Mouse (Mus musculus): ENCODE results near the gene Ctf2. TPM values are rescaled to one million over a fixed set of nuclear protein-coding genes. Genes with fewer than 3 reads are reported as not detected.

Gene Ctf2
- polyA plus RNA-seq, 1 experiment from 2014 or later = 0.26 TPM

DNA sequence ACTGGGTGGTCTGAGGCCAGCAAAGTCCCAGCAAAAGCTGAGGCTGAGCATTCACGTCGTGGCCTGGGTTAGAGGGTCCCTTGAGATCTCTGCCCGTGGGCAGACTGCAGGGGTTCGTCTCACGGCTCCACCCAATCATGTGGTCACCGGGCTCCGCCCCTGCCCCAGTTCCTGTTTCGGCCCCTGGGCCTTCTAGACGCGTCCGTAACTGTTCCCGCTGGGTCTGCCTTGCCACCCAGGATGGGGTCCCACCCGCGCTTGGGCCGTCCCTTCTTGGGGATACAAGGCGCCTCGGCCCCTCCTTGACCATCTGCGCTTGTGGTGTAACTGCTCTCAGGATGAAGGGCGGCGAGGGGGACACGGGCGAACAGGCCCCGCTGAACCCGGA lies 37.7 kb upstream of the Ctf2 start, which contains the start of gene Orai3:
Gene Orai3 (plus strand): TSS at position 165 of the 388 bp plus-strand sequence.
- peaks cover 23% of the 10 kb centered on the region for H3K36me3 ChIP-seq
- H3K4me1 ChIP-seq = peaks cover 23% of the 10 kb centered on the region
- H3K9me3 ChIP-seq = no peaks in the 10 kb centered on the region
- H3K27me3 ChIP-seq (replicated peaks) = no peaks in the 10 kb centered on the region
- under 1% methylated on average over 24 of the region's 24 CpGs for WGBS
- H3K4me3 ChIP-seq (replicated peaks) = peak within 1 kb of the TSS; percentile 67
- H3K9ac ChIP-seq = peak within 1 kb of the TSS; percentile 67
- peak within 1 kb of the TSS; percentile 80 for H3K4me2 ChIP-seq
- ATAC-seq (ENCODE audit: insufficient read depth, low FRiP score, low read depth) = peak; percentile 76
- H3K27ac ChIP-seq = peak within 1 kb of the TSS; percentile 97

DNA sequence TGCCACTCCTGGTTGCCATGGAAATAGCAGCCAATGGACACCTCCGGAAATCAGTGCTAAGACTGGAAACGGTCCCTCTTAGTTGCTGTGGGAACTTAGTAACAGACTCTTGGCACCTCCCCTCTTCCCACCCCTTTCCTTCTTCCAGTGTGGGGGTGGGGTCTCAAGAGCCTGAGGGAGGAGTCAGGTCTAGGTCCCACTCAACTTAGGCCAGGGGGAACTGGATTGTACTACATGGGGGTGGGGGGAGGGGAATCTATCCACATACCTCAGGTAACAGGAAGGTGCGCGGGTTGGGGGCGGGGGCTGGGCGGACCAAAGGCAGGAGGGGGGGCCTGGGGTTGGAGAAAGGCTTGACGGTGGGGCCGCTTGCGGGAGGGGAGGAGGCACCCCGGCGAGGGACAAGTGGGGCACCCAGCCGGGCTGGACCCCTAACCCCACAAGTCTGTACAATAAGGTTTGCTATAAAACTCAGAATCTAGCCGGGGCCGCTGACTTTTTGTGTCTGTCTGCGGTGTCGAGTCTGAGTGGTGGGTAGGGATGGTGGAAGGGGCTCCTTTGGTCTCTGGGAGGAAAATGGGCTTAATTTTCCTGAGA lies 37.1 kb upstream of the Ctf2 start:
- Histone ChIP-seq H3K36me3 (peaks cover 27% of the 10 kb centered on the region), H3K9me3 (no peaks in the 10 kb centered on the region), H3K4me3 (replicated peaks) (peak overlapping the region; percentile 67), H3K4me1 (peaks cover 22% of the 10 kb centered on the region), H3K27ac (peak overlapping the region; percentile 97), H3K4me2 (peak overlapping the region; percentile 80), H3K9ac (peak overlapping the region; percentile 67; the same call in 1 of the 2 replicates), H3K27me3 (replicated peaks) (no peaks in the 10 kb centered on the region)
- WGBS = under 1% methylated on average over 16 of the region's 16 CpGs
- peak; percentile 83 for ATAC-seq (ENCODE audit: insufficient read depth, low FRiP score, low read depth)

DNA sequence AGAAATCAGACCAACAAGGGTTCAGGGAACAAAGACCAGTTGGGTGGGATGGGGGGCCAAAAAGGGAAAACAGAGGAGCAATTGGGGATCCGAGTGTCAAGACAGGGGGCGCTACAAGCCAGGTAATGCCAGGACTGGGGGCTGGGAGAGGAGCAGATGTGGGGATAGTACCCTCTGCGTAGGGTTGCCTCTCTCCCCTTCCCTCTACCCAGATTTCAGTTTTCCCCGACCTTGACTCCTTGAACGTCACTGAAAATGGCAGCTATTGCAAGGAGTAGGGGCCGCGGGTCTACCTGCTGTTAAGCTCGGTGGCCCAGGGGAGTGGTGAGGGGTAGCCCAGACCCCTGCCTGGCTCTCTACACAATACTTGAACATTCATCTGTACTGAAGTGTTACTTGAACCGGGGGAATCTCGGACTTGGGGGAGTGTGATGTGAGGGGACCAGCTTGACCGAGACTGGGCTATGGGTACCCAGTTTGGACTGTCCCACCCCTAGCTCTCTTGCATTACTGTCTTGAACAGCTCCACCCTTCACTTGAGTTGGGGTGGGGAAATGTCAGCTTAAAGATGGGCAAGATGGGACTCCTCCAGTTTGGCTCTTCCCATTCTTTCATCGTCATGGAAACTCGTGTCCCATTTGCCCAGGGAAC lies 36.5 kb upstream of the Ctf2 start:
- Histone ChIP-seq H3K9me3 (no peaks in the 10 kb centered on the region), H3K27ac (peak overlapping the region; percentile 57; the same call in 1 of the 2 replicates), H3K4me1 (peaks cover 18% of the 10 kb centered on the region), H3K4me2 (peak overlapping the region; percentile 80; the same call in 1 of the 2 replicates), H3K4me3 (replicated peaks) (peak overlapping the region; percentile 67; the same call in 1 of the 2 replicates), H3K9ac (no peak overlapping the region), H3K27me3 (replicated peaks) (no peaks in the 10 kb centered on the region), H3K36me3 (peaks cover 34% of the 10 kb centered on the region)
- 45% methylated on average over 13 of the region's 13 CpGs for WGBS
- no peak; the same call in 1 of the 2 replicates for ATAC-seq (ENCODE audit: insufficient read depth, low FRiP score, low read depth)

DNA sequence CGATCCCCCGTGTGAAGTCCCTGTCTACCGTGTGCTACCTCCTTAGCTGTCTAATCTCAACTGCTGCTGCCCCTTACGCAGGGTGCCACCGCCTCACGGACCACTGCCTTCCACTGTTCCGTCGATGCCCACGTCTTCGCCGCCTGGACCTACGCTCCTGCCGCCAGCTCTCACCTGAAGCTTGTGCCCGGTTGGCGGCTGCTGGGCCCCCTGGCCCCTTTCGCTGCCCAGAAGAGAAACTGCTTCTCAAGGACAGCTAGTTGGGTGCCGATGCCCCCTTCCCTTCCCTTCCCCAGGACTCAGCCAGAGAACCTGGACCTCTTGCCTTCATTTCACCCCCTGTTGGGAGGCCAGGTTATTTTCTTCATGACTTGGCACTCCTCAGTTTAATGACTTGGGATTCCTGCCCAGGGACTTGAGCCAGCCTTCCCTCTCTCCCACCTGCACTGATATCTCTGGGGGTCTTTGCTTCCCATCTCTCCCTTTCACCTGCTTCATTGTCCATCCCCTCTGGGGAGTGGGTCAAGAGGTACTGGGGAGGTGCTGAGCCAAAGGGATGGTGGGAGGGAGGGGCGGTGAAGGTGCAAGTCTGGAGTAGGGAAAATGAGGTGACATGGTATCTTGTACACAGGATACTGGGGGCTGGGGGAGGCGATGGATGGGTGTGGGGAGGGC lies 35.8 kb upstream of the Ctf2 start:
- Histone ChIP-seq H3K4me3 (replicated peaks) (no peak overlapping the region), H3K27ac (no peak overlapping the region), H3K36me3 (peaks cover 38% of the 10 kb centered on the region), H3K9me3 (no peaks in the 10 kb centered on the region), H3K4me2 (peak overlapping the region; percentile 80), H3K4me1 (peaks cover 18% of the 10 kb centered on the region), H3K9ac (no peak overlapping the region), H3K27me3 (replicated peaks) (no peaks in the 10 kb centered on the region)
- no peak for ATAC-seq (ENCODE audit: insufficient read depth, low FRiP score, low read depth)
- WGBS = 90% methylated on average over 19 of the region's 19 CpGs

DNA sequence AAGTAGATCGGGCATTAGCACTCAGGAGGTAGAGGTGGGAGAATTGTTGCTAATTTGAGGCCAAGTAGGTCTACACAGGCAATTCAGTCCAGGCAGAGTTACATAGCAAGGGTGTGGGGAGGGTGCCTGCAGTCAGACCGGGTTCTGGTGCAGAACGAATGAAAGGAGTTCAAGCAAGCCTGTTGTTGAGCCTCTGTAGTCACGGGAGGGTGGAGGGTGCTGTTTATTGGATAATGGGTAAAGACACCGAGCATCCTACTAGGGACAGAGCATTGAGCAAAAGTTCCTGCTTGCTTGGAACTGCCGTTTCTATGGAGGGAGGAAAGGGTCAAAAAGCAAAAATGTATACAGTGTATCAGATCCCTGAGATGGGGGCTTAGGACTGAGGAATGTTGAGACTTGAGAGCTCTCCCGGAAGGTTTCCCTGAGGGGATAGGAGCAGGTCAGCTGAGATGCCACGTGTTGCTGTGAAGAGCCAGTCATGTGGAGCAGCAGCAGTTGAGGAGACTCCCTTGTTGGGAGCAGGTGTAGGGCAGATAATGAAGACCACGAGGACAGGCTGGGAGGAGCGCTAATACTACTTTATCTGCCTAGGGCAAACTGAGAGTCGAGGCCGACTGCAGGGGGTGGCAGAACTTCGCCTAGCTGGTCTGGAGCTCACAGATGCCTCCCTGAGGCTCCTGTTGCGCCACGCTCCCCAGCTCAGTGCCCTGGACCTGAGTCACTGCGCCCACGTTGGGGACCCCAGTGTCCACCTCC lies 35.1 kb upstream of the Ctf2 start:
- Histone ChIP-seq H3K9ac (no peak overlapping the region), H3K36me3 (peaks cover 43% of the 10 kb centered on the region), H3K4me2 (no peak overlapping the region), H3K27me3 (replicated peaks) (no peaks in the 10 kb centered on the region), H3K4me1 (peaks cover 18% of the 10 kb centered on the region), H3K4me3 (replicated peaks) (no peak overlapping the region), H3K9me3 (no peaks in the 10 kb centered on the region), H3K27ac (no peak overlapping the region)
- WGBS = 75% methylated on average over 17 of the region's 17 CpGs
- peak; percentile 40; the same call in 1 of the 2 replicates for ATAC-seq (ENCODE audit: insufficient read depth, low FRiP score, low read depth)

DNA sequence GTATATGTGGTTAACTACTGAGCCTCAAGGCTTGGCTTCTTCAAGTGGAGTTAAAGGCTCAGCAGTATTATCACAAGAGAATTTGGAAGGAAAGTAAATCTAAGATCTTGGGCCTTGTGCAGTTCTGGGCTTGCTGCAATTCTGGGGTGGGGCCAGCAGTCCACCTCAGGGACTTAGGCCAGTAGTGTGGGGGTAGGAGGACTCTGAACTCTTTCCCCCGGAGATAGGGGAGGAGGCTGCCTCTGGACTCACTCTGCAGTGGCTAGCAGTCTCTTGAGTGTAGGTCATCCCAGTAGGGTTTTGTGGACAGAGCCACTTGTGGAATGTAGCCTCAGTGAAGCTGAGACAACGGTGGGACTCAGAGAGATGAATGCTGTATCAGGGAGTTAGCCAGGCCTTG lies 33.8 kb upstream of the Ctf2 start:
- Histone ChIP-seq H3K9me3 (no peaks in the 10 kb centered on the region), H3K4me1 (peaks cover 13% of the 10 kb centered on the region), H3K9ac (no peak overlapping the region), H3K36me3 (peaks cover 43% of the 10 kb centered on the region), H3K27me3 (replicated peaks) (no peaks in the 10 kb centered on the region), H3K4me3 (replicated peaks) (no peak overlapping the region), H3K27ac (no peak overlapping the region), H3K4me2 (no peak overlapping the region)
- ATAC-seq (ENCODE audit: insufficient read depth, low FRiP score, low read depth) = no peak
- 83% methylated on average over 2 of the region's 2 CpGs for WGBS

DNA sequence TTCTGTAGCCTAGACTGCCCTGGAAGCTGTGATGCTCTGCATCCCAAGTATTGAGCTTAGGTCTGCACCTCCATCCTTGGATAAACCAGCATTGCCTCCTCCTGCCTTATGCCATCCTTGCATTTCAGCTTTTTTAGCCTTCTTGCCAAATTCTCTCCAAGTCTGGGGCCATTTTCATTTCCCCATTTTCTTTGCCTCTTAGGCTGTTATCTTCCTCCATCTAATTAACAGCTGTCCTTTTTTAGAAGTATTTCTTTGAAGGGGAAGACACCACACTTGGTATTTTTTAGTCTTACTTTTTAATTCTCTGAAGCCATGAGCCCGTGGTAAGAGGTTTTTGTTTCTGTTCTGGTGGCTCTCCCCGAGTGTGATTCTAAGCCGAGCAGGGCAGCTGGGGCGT lies 31.7 kb upstream of the Ctf2 start:
- H3K36me3 ChIP-seq = peaks cover 43% of the 10 kb centered on the region
- 87% methylated on average over 4 of the region's 4 CpGs for WGBS
- H3K4me2 ChIP-seq = no peak overlapping the region
- H3K4me3 ChIP-seq (replicated peaks) = no peak overlapping the region
- no peak overlapping the region for H3K27ac ChIP-seq
- H3K9ac ChIP-seq = no peak overlapping the region
- peaks cover 9% of the 10 kb centered on the region for H3K4me1 ChIP-seq
- H3K9me3 ChIP-seq = no peaks in the 10 kb centered on the region
- H3K27me3 ChIP-seq (replicated peaks) = no peaks in the 10 kb centered on the region
- no peak for ATAC-seq (ENCODE audit: insufficient read depth, low FRiP score, low read depth)

DNA sequence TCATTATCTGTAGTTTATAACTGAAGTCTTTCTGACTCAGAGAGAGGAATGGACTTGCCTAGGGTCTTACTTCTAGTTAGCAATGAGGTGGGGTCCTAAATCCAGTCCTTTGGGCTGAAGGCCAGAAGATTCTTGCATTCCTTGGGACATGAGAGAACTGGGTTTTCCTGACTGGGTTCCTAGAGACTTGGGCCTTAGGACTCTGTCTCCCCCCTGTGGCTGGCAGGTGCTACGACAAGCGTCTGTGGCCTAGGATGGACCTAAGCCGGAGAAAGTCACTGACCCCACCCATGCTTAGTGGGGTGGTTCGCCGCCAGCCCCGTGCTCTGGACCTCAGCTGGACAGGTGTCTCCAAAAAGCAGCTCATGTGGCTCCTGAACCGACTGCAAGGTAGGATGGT lies 29.1 kb upstream of the Ctf2 start:
- Histone ChIP-seq H3K4me1 (peaks cover 10% of the 10 kb centered on the region; the same call in 1 of the 2 replicates), H3K27ac (no peak overlapping the region), H3K4me2 (no peak overlapping the region), H3K4me3 (replicated peaks) (no peak overlapping the region), H3K9ac (no peak overlapping the region), H3K9me3 (no peaks in the 10 kb centered on the region), H3K27me3 (replicated peaks) (no peaks in the 10 kb centered on the region), H3K36me3 (peaks cover 39% of the 10 kb centered on the region)
- 30% methylated on average over 7 of the region's 7 CpGs for WGBS
- peak; percentile 57; the same call in 1 of the 2 replicates for ATAC-seq (ENCODE audit: insufficient read depth, low FRiP score, low read depth)

DNA sequence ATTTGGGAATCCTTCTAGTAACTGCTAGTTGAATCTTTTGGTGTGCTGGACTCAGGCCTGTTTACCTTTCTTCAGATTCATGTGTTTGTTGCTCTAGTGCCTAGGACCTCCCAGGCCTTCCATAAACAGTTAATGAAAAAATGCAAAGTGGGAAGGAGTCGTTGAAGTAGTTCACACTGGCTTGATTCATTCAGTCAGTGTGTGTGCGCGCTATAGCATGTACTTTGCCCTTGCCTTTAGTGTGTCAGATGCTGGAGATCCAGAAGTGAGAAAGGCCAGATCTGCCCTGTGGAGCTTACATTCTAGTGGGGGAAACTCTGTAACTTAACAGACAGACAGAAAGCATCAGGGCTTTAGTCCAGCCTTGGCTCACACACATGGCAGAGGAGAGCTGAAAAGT lies 28.5 kb upstream of the Ctf2 start:
- peaks cover 11% of the 10 kb centered on the region; the same call in 1 of the 2 replicates for H3K4me1 ChIP-seq
- H3K27me3 ChIP-seq (replicated peaks) = no peaks in the 10 kb centered on the region
- H3K4me2 ChIP-seq = no peak overlapping the region
- 68% methylated on average over 3 of the region's 3 CpGs for WGBS
- H3K27ac ChIP-seq = no peak overlapping the region; the same call in 1 of the 2 replicates
- no peaks in the 10 kb centered on the region for H3K9me3 ChIP-seq
- no peak overlapping the region for H3K9ac ChIP-seq
- peaks cover 34% of the 10 kb centered on the region for H3K36me3 ChIP-seq
- no peak overlapping the region for H3K4me3 ChIP-seq (replicated peaks)
- ATAC-seq (ENCODE audit: insufficient read depth, low FRiP score, low read depth) = no peak

DNA sequence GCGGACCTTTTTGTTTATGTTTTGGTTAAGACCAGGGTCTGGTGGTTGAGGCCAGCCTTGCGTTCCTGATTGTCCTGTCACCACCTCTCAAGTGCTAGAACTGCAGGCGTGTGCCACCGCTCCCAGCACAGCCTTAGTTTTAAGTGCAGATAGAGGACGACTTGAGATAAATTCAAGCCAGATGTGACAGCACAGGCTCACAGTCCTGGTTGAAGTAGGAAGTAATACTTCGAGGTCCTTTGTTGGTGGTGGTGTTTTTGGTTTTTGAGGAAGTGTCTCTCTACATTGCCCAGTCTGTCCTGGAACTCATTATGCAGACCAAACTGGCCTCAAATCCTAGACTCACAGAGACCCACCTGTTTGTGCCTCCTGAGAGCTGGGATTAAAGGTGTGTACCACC lies 27.8 kb upstream of the Ctf2 start:
- peaks cover 31% of the 10 kb centered on the region for H3K36me3 ChIP-seq
- H3K4me3 ChIP-seq (replicated peaks) = no peak overlapping the region
- no peaks in the 10 kb centered on the region for H3K27me3 ChIP-seq (replicated peaks)
- peak overlapping the region; percentile 12; the same call in 1 of the 2 replicates for H3K27ac ChIP-seq
- H3K9me3 ChIP-seq = no peaks in the 10 kb centered on the region
- no peak for ATAC-seq (ENCODE audit: insufficient read depth, low FRiP score, low read depth)
- no peak overlapping the region for H3K4me2 ChIP-seq
- WGBS = 46% methylated on average over 6 of the region's 6 CpGs
- no peak overlapping the region for H3K9ac ChIP-seq
- H3K4me1 ChIP-seq = peaks cover 11% of the 10 kb centered on the region; the same call in 1 of the 2 replicates

DNA sequence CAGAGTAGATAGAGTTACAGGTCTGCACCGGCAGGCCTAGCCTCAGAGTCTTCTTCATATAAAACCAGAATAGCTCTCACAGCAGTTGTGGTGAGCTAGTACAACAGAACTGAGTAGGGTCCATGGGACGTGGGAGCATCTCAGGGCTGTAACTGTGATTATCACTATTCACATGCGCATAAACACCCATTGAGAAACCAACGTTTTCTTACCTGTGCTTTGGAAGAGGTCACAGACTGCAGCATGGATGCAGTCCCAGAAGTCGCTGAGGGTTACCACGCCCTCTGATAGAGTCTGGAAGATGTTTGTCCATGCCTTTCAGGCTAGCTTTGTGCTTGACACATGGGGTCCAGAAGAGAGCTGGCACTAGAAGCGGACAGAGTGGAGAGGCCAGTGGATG lies 21.8 kb upstream of the Ctf2 start:
- Histone ChIP-seq H3K4me2 (no peak overlapping the region), H3K27me3 (replicated peaks) (no peaks in the 10 kb centered on the region), H3K27ac (no peak overlapping the region), H3K4me1 (0 out of 2 replicates have a peak, but pooled peaks cover 7% of the 10 kb centered on the region), H3K4me3 (replicated peaks) (no peak overlapping the region), H3K36me3 (peaks cover 55% of the 10 kb centered on the region), H3K9me3 (no peaks in the 10 kb centered on the region), H3K9ac (no peak overlapping the region)
- no peak for ATAC-seq (ENCODE audit: insufficient read depth, low FRiP score, low read depth)
- WGBS = 80% methylated on average over 7 of the region's 7 CpGs
